Mouse (Mus musculus): ENCODE results near the gene Csrnp2. TPM values are rescaled to one million over a fixed set of nuclear protein-coding genes. Genes with fewer than 3 reads are reported as not detected.
A peak's percentile ranks its signal among the peaks of the same experiment; 100 is the strongest.
"Not testable (repeated sequence)": the region's sequence is repeated elsewhere in the genome, so short reads cannot be mapped to it uniquely, and the experiment has no call there.

Gene Csrnp2
- total RNA-seq (2021), result 1 to 10 TPM; 1.9 to 2.9 TPM
- long read RNA-seq, experiment 1, full-length matches to known transcripts, result 1 of 1 reads
- long read RNA-seq, experiment 1, partial matches to known transcripts, result 0 of 1 reads
- long read RNA-seq, experiment 1, other reads (novel, unspliced or antisense), result 0 of 1 reads
- long read RNA-seq, experiment 2, full-length matches to known transcripts, result 1 of 2 reads
- long read RNA-seq, experiment 2, partial matches to known transcripts, result 1 of 2 reads
- long read RNA-seq, experiment 2, other reads (novel, unspliced or antisense), result 0 of 2 reads

DNA sequence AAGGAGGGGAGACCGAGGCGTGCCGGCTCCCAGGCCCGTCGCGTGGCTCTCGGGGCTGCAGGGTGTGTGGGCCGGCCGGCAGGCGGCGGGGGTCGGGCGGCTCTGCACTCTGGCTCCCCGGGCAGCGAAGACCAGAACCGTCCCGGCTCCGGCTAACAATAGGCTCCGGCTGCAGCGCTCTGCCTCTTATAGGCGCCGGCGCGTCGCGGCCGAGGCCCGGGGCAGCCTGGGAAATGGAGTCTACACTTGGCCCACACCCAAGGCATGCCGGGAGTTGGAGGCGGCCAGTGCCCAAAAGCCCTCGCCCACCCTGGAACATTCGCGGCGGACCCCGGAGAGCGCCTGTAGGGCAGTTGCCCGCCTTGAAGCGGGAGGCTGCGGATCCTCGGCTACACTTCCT is at the start of gene Csrnp2:
Gene Csrnp2 (minus strand): TSS at position 387 of the 400 bp plus-strand sequence.
- intact Hi-C loops (cut with DNase I; ENCODE audit: low total_unique reads), result no loop called here
- peak; percentile 93 for DNase-seq

DNA sequence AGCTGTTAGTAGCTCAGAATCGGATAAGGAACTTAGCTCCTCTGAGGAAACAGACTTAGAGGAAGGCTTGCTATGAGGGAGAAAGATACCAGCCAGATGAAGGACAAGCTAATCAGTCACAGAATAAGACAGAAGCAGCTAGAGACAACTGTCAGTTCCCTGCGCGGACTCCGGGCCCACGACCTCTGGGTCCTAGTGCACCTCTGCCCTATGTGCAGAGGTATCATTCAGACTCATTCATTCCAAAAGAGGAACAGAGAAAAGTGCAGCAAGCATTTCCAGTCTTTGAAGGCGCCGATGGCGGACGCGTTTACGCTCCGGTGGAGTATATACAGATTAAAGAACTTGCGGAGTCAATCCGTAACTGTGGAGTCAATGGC is 48.4 kb upstream of the Csrnp2 start:
- intact Hi-C loops (cut with DNase I; ENCODE audit: low total_unique reads); DNase-seq: not testable (repeated sequence)

DNA sequence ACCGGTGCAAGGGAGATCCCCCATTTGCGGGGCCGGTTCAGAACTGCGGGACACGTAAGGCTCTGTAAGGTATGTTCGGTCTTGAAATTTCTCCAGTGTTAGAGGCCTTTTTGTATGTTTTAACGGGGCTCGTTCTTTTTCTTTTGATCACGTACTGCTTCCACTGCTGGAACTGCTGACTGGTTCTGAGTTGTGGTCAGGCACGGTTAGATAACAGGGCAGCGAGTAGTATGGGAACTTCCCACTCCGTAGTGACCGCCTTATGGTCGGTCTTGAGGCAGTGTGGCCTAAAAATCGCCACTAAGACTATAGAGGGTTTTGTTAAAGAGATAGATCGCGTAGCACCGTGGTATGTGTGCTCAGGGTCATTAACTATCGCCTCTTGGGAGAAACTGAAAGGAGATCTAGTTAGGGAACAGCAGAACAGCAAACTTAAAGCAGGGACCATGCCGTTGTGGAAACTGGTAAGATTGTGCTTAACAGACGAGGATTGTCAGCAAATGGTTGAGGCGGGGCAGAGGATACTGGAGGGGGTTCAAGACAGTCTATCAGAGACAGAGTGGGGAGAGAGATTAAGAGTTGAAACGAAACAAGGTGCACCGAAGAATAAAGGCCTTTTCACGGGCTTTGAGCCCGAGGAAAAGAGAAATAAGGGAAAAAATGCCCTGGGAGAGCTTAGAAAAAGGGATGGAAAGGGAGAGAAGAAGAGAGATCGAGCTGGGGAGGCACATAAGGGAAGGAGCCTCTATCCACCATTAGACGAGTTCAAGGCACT is 47.8 kb upstream of the Csrnp2 start:
- intact Hi-C loops (cut with DNase I; ENCODE audit: low total_unique reads); DNase-seq: not testable (repeated sequence)

DNA sequence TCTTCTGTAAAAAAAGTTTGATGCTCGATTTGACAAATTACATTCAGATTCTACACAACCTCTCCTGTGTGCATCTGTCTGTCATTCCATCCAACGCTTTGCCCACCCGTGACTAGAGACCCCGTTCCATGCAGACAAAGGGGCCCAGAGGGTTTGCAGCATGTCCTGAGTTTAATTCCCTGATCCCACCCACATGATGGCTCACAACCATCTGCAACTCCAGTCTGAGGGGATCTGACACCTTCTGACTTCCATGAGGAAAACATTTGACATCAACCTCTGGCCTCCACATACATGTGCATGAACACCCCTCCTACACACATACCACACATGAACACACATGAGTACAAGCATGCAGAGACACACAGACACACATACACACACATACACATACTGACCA is 46.1 kb upstream of the Csrnp2 start:
- intact Hi-C loops (cut with DNase I; ENCODE audit: low total_unique reads), result no loop called here
- no peak for DNase-seq

DNA sequence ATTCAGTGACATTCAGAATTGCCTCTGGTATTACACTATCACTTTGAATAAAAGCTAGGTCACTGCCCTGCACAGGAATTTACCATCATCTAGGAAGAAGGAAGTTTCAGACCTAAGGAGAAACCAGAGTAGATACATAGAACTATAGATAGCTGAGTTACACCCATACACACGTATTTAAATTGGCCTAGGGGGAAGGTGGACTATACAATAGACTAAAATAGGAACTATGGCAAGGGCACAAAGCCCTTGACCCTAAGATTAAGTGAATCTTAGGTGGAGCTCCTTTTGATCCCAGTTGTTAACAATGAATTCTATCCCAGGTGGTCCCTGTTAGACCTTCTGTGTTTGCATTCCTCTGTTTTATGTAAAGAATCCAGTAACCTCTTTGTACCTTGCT is 45.7 kb upstream of the Csrnp2 start:
- intact Hi-C loops (cut with DNase I; ENCODE audit: low total_unique reads); DNase-seq: not testable (repeated sequence)

DNA sequence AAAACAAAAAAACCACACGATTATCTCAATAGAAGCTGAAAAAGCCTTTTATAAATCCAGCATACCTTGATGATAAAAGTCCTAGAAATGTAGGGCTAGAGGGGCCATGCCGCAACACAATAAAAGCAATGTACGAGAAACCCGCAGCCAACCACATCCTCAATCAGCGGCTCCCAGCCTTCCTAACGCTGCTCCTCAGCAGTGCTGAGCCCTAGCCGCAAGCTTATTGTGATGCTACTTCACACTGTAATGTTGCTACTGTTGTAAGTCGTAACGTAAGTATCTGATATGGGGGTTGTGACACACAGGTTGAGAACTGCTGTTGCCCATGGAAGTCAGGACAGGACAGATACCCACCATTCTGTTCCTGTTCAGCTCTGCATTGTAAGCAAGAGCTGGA is 44.1 kb upstream of the Csrnp2 start:
- intact Hi-C loops (cut with DNase I; ENCODE audit: low total_unique reads), result loop anchor here (5.0 kb wide), 1 partner anchor 138 kb away; no protein-coding TSS in a partner anchor
- no peak for DNase-seq

DNA sequence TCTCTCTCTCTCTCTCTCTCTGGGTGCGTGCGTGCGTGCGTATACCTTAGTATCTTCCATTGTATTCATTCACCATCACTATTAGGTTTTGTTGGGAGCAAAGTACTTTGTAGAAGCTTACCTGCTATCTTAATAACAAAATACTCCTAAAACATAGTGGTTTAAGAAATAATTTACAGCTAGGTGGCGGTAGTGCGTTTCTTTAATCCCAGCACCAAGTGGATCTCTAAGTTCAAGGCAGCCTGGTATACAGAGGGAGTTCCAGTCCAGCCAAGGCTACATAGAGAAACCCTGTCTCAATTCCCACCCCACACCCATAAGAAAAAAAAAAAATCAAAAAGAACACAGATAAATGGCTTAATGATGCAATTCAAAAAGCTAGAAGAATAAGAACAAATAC is 42.6 kb upstream of the Csrnp2 start:
- no peak for DNase-seq
- intact Hi-C loops (cut with DNase I; ENCODE audit: low total_unique reads), result loop anchor here (5.0 kb wide), 1 partner anchor 139 kb away; no protein-coding TSS in a partner anchor

DNA sequence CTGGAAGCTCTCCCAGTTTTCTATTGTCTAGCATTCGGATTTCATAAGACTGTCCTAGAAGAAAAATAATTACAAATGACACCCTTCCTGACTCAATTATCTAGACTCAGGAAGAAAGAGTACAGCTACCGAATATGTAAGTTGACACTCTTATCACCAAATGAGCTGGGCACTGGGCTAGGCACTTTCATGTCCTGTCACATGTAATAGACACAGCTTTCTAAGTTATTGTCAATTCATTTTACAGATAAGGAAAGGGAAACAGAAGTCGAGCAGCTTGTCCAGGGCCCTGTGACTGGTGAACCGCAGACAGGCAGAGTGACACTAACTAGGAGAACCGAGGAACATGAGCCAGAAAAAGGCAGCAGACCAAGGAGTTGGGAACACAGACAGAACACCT is 32.6 kb upstream of the Csrnp2 start:
- intact Hi-C loops (cut with DNase I; ENCODE audit: low total_unique reads), result no loop called here

DNA sequence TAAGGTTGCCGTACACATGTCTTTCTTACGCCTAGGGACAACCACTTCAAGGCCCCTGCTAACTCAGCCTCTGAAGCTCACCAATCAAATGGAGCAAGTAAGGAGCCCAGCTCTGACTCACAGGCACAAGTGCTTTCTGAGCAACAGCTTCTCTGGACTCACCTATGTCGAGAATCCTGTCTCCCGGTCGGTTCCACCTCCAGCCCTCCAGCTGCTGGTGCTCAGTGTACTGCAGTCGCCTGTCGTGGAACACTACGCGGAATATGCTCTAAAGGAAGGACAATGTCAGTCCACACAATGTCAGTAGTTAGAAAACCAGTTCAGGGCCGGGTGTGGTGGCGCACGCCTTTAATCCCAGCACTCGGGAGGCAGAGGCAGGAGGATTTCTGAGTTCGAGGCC is 30.1 kb upstream of the Csrnp2 start:
- intact Hi-C loops (cut with DNase I; ENCODE audit: low total_unique reads), result no loop called here
- no peak for DNase-seq

More for the DNA sequence above, 32.6 kb upstream of the Csrnp2 start:
- DNase-seq, result no peak

DNA sequence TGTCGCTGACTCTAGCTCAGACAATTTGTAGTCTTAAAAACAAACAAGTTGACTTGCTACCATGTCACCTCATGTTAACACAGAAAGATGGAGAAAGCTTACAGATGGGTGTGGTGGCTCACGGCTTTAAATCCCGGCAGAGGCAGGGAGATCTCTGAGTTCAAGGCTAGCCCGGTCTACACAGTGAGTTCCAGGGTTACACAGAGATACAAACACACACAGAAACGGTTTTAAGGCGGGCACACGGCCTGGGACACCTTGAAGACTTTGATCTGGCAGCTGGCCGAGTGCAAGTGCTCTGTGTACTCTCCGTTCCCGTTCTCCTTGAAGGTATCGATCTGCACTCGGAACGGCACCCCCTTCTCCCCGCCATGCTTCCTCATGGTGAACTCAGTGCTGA is 25.0 kb upstream of the Csrnp2 start:
- intact Hi-C loops (cut with DNase I; ENCODE audit: low total_unique reads), result no loop called here
- DNase-seq, result no peak

DNA sequence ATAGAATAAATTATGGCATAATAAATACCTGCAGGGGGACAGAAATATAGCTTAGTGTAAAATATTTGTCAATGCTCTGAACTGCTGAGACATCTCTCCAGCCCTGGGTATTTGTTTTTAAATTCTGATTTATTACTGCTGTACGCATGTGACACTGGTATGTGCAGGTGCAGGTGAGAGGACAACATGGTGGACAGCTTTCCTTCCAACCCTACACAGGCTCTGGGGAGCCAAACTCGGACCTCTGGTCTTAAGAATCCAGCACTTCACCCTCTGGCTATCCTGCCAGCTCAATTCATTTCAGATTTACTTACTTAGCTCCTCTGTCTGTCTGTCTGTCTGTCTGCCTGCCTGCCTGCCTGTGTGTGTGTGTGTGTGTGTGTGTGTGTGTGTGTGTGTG is 19.8 kb upstream of the Csrnp2 start:
- no peak for DNase-seq
- intact Hi-C loops (cut with DNase I; ENCODE audit: low total_unique reads), result no loop called here

DNA sequence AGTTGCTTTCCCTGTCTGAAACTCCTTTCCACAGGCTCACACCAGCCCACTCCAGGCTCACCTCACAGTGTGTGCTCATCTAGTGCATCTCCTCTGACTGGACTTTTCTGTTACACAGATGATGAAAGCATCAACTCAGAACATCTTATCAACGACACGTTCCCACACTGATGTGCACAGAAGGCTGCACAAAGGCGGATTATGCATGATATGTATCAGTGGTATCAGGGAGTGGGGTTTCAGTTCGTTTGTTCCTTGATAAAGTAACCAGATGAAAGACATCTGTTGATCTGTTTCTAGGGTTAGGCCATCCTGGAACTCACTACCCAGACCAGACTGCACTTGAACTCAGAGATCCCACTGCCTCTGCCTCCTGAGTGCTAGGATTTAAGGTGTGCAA is 18.1 kb upstream of the Csrnp2 start:
- intact Hi-C loops (cut with DNase I; ENCODE audit: low total_unique reads), result no loop called here
- no peak for DNase-seq

DNA sequence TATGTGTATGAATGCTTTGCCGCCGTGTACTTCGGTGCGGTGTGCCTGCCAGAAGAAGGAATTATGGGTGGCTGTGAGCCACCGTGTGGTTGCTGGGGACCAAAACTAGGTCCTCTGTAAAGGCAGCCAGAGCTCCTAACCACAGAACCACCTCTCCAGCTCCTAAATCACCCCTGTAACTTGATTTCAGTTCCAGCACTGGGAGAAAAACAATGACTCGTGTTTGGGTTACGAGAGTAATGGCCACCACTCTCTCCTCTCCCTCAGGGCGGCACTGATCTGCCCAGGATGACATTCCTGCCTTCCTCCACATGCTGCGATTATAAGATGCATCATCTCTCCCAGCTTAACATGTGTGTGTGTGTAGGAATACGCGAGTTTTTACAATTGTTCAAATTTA is 14.8 kb upstream of the Csrnp2 start:
- intact Hi-C loops (cut with DNase I; ENCODE audit: low total_unique reads), result no loop called here

DNA sequence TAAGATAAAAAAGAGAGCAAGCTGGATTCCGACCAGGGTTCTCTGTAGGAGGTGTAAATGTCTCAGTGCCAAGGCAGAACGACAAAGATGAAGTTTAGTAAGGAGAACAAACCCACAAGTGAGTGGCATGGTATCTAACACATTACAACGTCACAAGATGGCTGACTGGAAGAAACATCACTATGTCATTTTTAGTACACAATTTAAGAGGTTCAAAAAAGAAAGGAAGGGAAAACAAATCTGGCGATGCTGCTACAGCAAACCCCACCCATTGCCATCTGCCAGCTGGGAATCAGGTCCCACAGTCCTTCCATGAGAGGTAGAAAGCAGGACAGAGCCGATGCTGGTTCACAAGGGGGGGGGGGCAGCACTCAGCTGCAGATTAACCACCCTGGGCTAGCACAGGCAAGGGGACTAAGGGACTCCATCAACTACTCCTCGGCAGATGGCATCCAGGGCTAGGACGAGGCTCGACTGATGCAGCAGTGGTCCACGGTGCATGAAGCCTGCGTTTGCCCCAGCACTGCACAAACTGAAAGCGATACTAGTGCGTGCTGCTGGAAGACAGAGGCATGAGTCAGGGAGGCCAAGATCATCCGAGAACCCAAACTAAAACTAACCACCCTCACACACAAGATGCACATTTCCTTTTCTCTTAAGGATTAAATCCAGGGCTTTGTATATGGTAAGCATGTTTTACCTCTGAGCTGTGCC is 13.3 kb upstream of the Csrnp2 start:
- intact Hi-C loops (cut with DNase I; ENCODE audit: low total_unique reads), result no loop called here

More for the DNA sequence above, 14.8 kb upstream of the Csrnp2 start:
- no peak for DNase-seq

DNA sequence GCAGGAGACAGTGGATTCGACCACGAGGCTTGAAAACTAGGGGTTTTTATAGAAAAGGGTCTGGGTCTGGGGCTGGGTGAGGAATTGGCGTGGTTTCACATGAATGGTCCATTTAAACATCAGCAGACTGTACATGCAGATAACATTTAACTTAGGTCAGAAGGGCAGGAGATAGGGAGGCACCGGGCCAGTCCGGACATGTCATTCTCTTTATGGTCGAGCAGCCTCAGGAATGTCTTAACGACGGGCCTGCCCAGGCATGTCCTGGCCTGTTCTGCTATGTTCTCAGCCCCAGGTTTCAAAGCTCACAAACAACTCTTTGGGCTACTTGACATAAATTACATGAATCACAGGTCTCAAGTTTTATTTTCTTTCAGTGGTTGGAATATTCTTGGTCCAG is 4.2 kb upstream of the Csrnp2 start:
- DNase-seq; intact Hi-C loops (cut with DNase I; ENCODE audit: low total_unique reads): not testable (repeated sequence)

More for the DNA sequence above, 13.3 kb upstream of the Csrnp2 start:
- no peak for DNase-seq

DNA sequence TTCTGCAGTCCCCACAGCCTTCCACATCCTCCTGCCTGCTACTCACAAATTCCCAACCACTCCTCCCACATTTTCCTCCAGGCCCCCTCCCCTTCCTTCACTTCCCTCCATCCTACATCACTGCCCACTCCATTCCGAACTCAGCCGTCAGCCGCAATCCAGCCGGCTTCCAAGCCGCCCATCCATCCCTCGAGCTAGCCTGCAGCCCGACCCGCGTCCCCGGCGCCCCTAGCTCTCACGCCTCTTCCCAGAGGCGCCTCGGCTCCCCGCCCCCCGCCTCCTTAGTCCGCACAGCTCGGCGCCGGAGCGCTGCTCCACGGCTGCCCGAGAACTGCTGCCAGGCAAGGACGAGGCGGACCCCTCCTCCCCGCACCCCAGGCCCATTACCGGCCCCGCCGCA is 641 bp downstream of the Csrnp2 start:
- intact Hi-C loops (cut with DNase I; ENCODE audit: low total_unique reads), result no loop called here

DNA sequence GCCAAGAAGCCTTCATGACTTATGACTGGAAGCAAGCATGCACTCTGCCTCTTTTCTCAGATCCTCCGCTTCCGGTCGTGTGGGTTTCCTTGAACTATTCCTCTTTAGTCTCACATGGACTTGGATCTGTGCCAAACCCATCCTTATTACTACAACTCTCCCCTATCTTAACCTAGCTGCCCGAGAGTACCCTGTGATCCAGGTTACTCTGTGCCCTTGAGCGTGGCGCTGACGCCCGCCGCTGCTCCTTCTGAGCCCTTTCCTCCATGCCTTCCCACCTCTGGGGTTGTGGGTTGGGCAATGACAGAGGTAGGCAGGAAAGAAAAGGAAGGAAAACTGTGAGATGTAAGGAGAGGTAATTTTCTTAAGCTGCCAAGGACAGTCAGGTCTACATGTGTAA is 3.3 kb downstream of the Csrnp2 start:
- no peak for DNase-seq
- intact Hi-C loops (cut with DNase I; ENCODE audit: low total_unique reads), result no loop called here

More for the DNA sequence above, 641 bp downstream of the Csrnp2 start:
- DNase-seq, result no peak

DNA sequence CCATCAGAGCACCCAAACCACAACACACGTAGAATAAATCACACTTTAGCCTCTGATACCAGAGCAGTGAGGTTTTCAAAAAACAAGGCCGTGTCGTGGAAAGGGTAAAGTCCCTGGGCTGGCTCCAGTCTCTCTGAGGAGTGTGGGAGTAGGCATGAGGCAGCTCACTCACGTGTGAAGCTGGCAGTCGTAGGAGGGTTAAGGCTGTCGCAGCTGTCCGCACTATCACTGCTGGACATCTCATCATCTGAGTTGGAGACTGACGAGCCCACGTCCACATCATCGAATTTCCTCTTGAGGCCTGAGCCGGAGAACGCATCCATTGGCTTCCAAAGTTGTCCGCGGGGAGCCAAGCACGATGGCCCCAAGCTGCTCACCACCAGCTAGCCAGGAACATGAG is 6.0 kb downstream of the Csrnp2 start:
- no peak for DNase-seq
- intact Hi-C loops (cut with DNase I; ENCODE audit: low total_unique reads), result no loop called here

DNA sequence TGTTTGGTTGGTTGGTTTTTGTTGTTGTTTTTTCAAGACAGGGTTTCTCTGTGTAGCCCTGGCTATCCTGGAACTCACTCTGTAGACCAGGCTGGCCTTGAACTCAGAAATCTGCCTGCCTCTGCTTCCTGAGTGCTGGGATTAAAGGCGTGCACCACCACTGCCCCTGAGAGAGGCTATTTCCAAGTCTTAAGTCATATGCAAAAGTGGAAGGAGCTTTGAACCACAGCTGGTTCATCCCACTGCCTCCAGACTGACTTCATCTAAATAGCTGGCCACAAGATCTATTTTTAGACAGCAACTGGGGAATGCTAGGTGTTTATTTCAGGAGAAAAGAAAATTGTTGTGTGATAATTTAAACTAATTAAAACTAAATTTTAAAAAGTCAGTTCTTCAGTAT is 7.0 kb downstream of the Csrnp2 start:
- DNase-seq; intact Hi-C loops (cut with DNase I; ENCODE audit: low total_unique reads): not testable (repeated sequence)

DNA sequence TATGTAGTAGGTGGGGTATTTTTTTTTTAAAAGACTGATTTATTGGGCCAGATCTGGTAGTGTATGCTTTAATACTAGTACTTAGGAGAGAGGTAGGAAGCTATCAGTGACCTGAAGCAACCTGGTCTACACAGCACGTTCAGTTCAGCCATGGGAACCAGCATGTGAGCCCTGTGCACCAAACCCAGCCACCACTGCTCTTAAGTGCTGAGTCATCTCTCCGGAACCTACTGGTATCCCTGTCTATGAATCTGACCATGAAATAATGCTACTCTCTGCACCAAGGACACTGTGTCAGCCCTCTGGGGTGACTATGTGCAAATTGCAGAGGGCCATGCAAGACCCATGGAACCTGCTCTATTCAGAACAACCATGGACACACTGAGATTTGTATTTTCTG is 8.2 kb downstream of the Csrnp2 start:
- DNase-seq, result no peak
- intact Hi-C loops (cut with DNase I; ENCODE audit: low total_unique reads), result no loop called here

All from gastrocnemius, postnatal 14 days (tissue).